Mouse (Mus musculus) embryonic facial prominence, embryonic 13.5 days (tissue): ENCODE measurements around the gene Rin1. TPM values are rescaled to one million over a fixed set of nuclear protein-coding genes. Genes with fewer than 3 reads are reported as not detected.

ENCODE experiments used
- ATAC-seq: fragments of 200-750 bp; cut with Nextera tagmentation; 2 replicates; pipeline ENCODE4 v1.8.0; 2017; ENCODE audit warnings: low read depth; ENCODE audit not compliant: insufficient number of reproducible peaks, insufficient read depth, low FRiP score, low TSS enrichment
- H3K27ac ChIP-seq: fragments of 300-500 bp; sonication (generic); 2 replicates; pipeline ENCODE4 v1.5.1; 2015; ENCODE audit warnings: moderate library complexity, mild to moderate bottlenecking, inconsistent platforms
- H3K27me3 ChIP-seq: fragments of 300-500 bp; sonication (generic); 2 replicates; pipeline ENCODE4 v1.6.1; 2015; ENCODE audit warnings: mild to moderate bottlenecking, inconsistent platforms
- H3K36me3 ChIP-seq: fragments of 300-500 bp; sonication (generic); 2 replicates; pipeline ENCODE4 v1.6.1; 2015; ENCODE audit warnings: mild to moderate bottlenecking, inconsistent platforms
- H3K4me1 ChIP-seq: fragments of 300-500 bp; sonication (generic); 2 replicates; pipeline ENCODE4 v1.6.1; 2015; ENCODE audit warnings: inconsistent platforms
- H3K4me2 ChIP-seq: fragments of 300-500 bp; sonication (generic); 2 replicates; pipeline ENCODE4 v1.6.1; 2015; ENCODE audit warnings: moderate library complexity, mild to moderate bottlenecking, inconsistent platforms
- H3K4me3 ChIP-seq: fragments of 300-500 bp; sonication (generic); 2 replicates; pipeline ENCODE4 v1.5.1; 2015; ENCODE audit warnings: mild to moderate bottlenecking, inconsistent platforms
- H3K9ac ChIP-seq: fragments of 300-500 bp; sonication (generic); 2 replicates; pipeline ENCODE4 v1.6.1; 2015; ENCODE audit warnings: mild to moderate bottlenecking, inconsistent platforms
- H3K9me3 ChIP-seq: fragments of 300-500 bp; sonication (generic); 2 replicates; pipeline ENCODE4 v1.6.1; 2016; ENCODE audit warnings: inconsistent platforms
- WGBS: fragments of 180-500 bp; shearing (Covaris S2); methylation state at CpG from one replicate; pipeline ENCODE4 v1.1.7; 2015; ENCODE audit warnings: mixed read lengths; 5-methylcytosine and 5-hydroxymethylcytosine counted together
- polyA plus RNA-seq: library from polyadenylated mRNA; unstranded; fragments of >200 nt; fragmentation: Nextera tagmentation; extraction: Ambion mirVana; gene quantifications from 2 replicates; pipeline ENCODE4 v1.2.1, GENCODE M21; 2015

Gene Rin1
- polyA plus RNA-seq, 1 experiment from 2014 or later, result 1.5 TPM

GRCm38 (mm10) chr19:5071545-5072369 lies 21.5 kb downstream of the Rin1 start:
- peaks cover 13% of the 10 kb centered on the region for H3K27me3 ChIP-seq
- no peaks in the 10 kb centered on the region for H3K36me3 ChIP-seq
- H3K4me2 ChIP-seq, result peak overlapping the region; percentile 74
- WGBS, result under 1% methylated on average over 40 of the region's 40 CpGs
- peak overlapping the region; percentile 78 for H3K4me3 ChIP-seq
- H3K9ac ChIP-seq, result peak overlapping the region; percentile 93
- peaks cover 62% of the 10 kb centered on the region for H3K4me1 ChIP-seq
- peak overlapping the region; percentile 99 for H3K27ac ChIP-seq
- H3K9me3 ChIP-seq, result no peaks in the 10 kb centered on the region
- peak; percentile 87 for ATAC-seq

- Histone ChIP-seq H3K9ac (peak overlapping the region; percentile 93), H3K9me3 (no peaks in the 10 kb centered on the region), H3K4me2 (peak overlapping the region; percentile 74), H3K4me1 (peaks cover 54% of the 10 kb centered on the region), H3K27me3 (peaks cover 13% of the 10 kb centered on the region), H3K27ac (peak overlapping the region; percentile 99), H3K36me3 (no peaks in the 10 kb centered on the region), H3K4me3 (peak overlapping the region; percentile 78)
- ATAC-seq, result no peak
- WGBS, result 2% methylated on average over 20 of the region's 20 CpGs
Measured at GRCm38 (mm10) chr19:5072389-5073019, 22.2 kb downstream of the Rin1 start.

GRCm38 (mm10) chr19:5073028-5073427 lies 22.7 kb downstream of the Rin1 start:
- Histone ChIP-seq H3K27me3 (peaks cover 13% of the 10 kb centered on the region), H3K9me3 (no peaks in the 10 kb centered on the region), H3K27ac (peak overlapping the region; percentile 99), H3K36me3 (no peaks in the 10 kb centered on the region), H3K4me2 (peak overlapping the region; percentile 74), H3K4me1 (peaks cover 49% of the 10 kb centered on the region), H3K4me3 (peak overlapping the region; percentile 78), H3K9ac (peak overlapping the region; percentile 93; the same call in 1 of the 2 replicates)
- WGBS, result under 1% methylated on average over 15 of the region's 15 CpGs
- ATAC-seq, result no peak

GRCm38 (mm10) chr19:5073518-5073917 lies 23.2 kb downstream of the Rin1 start:
- H3K4me2 ChIP-seq, result peak overlapping the region; percentile 74

GRCm38 (mm10) chr19:5079279-5079678 lies 29.0 kb downstream of the Rin1 start:
- H3K4me3 ChIP-seq, result no peak overlapping the region
- H3K4me1 ChIP-seq, result no peaks in the 10 kb centered on the region
- no peaks in the 10 kb centered on the region for H3K36me3 ChIP-seq
- peaks cover 49% of the 10 kb centered on the region for H3K27me3 ChIP-seq
- WGBS, result 81% methylated on average over 1 of the region's 1 CpGs
- no peak overlapping the region for H3K4me2 ChIP-seq
- H3K27ac ChIP-seq, result no peak overlapping the region
- ATAC-seq, result no peak
- H3K9me3 ChIP-seq, result no peaks in the 10 kb centered on the region
- H3K9ac ChIP-seq, result no peak overlapping the region

More at GRCm38 (mm10) chr19:5073518-5073917, 23.2 kb downstream of the Rin1 start:
- Histone ChIP-seq H3K9me3 (no peaks in the 10 kb centered on the region), H3K9ac (0 out of 2 replicates have a peak overlapping the region, but pooled peaks have one; percentile 11), H3K4me3 (0 out of 2 replicates have a peak overlapping the region, but pooled peaks have one; percentile 78), H3K4me1 (peaks cover 44% of the 10 kb centered on the region), H3K27me3 (peaks cover 12% of the 10 kb centered on the region), H3K36me3 (no peaks in the 10 kb centered on the region), H3K27ac (peak overlapping the region; percentile 99; the same call in 1 of the 2 replicates)
- ATAC-seq, result no peak
- WGBS, result 32% methylated on average over 5 of the region's 5 CpGs

- Histone ChIP-seq H3K4me3 (no peak overlapping the region), H3K4me1 (peaks cover 13% of the 10 kb centered on the region), H3K27me3 (peaks cover 69% of the 10 kb centered on the region), H3K9me3 (no peaks in the 10 kb centered on the region), H3K36me3 (no peaks in the 10 kb centered on the region), H3K9ac (no peak overlapping the region), H3K27ac (no peak overlapping the region), H3K4me2 (no peak overlapping the region)
- 70% methylated on average over 18 of the region's 18 CpGs for WGBS
- no peak for ATAC-seq
Measured at GRCm38 (mm10) chr19:5082005-5082404, 31.7 kb downstream of the Rin1 start.

- no peak for ATAC-seq
- H3K9me3 ChIP-seq, result no peaks in the 10 kb centered on the region
- H3K4me2 ChIP-seq, result no peak overlapping the region
- H3K27ac ChIP-seq, result no peak overlapping the region
- H3K27me3 ChIP-seq, result peaks cover 69% of the 10 kb centered on the region
- no peaks in the 10 kb centered on the region for H3K36me3 ChIP-seq
- peaks cover 18% of the 10 kb centered on the region for H3K4me1 ChIP-seq
- no peak overlapping the region for H3K9ac ChIP-seq
- no peak overlapping the region for H3K4me3 ChIP-seq
- 73% methylated on average over 24 of the region's 24 CpGs for WGBS
Measured at GRCm38 (mm10) chr19:5082596-5082995, 32.3 kb downstream of the Rin1 start.

- no peak overlapping the region for H3K9ac ChIP-seq
- H3K27ac ChIP-seq, result no peak overlapping the region
- peaks cover 23% of the 10 kb centered on the region for H3K4me1 ChIP-seq
- H3K4me3 ChIP-seq, result peak overlapping the region; percentile 53; the same call in 1 of the 2 replicates
- 66% methylated on average over 3 of the region's 3 CpGs for WGBS
- H3K36me3 ChIP-seq, result no peaks in the 10 kb centered on the region
- H3K4me2 ChIP-seq, result peak overlapping the region; percentile 93
- H3K9me3 ChIP-seq, result no peaks in the 10 kb centered on the region
- no peak for ATAC-seq
- H3K27me3 ChIP-seq, result peaks cover 69% of the 10 kb centered on the region
Measured at GRCm38 (mm10) chr19:5083961-5084833, 33.9 kb downstream of the Rin1 start.

- Histone ChIP-seq H3K4me1 (peaks cover 26% of the 10 kb centered on the region), H3K27ac (no peak overlapping the region), H3K9me3 (no peaks in the 10 kb centered on the region), H3K4me3 (peak overlapping the region; percentile 53), H3K27me3 (peaks cover 68% of the 10 kb centered on the region), H3K9ac (peak overlapping the region; percentile 66), H3K36me3 (peaks cover 1% of the 10 kb centered on the region), H3K4me2 (peak overlapping the region; percentile 93)
- no peak for ATAC-seq
- WGBS, result 5% methylated on average over 15 of the region's 15 CpGs
Measured at GRCm38 (mm10) chr19:5084834-5085144, 34.5 kb downstream of the Rin1 start.

- Histone ChIP-seq H3K27ac (no peak within 1 kb of the TSS), H3K9ac (peak within 1 kb of the TSS; percentile 66), H3K36me3 (peaks cover 5% of the 10 kb centered on the region), H3K4me3 (peak within 1 kb of the TSS; percentile 53), H3K4me2 (peak within 1 kb of the TSS; percentile 93), H3K9me3 (no peaks in the 10 kb centered on the region), H3K4me1 (peaks cover 26% of the 10 kb centered on the region), H3K27me3 (peaks cover 63% of the 10 kb centered on the region)
- no peak for ATAC-seq
- WGBS, result under 1% methylated on average over 69 of the region's 69 CpGs
Measured at GRCm38 (mm10) chr19:5085145-5085863, 35.0 kb downstream of the Rin1 start, which contains the start of gene Tmem151a. Tmem151a (minus strand) TSS chr19:5085531.
